Mouse (Mus musculus): ENCODE measurements around the gene Ssh1.

Ssh1 gene

DNA sequence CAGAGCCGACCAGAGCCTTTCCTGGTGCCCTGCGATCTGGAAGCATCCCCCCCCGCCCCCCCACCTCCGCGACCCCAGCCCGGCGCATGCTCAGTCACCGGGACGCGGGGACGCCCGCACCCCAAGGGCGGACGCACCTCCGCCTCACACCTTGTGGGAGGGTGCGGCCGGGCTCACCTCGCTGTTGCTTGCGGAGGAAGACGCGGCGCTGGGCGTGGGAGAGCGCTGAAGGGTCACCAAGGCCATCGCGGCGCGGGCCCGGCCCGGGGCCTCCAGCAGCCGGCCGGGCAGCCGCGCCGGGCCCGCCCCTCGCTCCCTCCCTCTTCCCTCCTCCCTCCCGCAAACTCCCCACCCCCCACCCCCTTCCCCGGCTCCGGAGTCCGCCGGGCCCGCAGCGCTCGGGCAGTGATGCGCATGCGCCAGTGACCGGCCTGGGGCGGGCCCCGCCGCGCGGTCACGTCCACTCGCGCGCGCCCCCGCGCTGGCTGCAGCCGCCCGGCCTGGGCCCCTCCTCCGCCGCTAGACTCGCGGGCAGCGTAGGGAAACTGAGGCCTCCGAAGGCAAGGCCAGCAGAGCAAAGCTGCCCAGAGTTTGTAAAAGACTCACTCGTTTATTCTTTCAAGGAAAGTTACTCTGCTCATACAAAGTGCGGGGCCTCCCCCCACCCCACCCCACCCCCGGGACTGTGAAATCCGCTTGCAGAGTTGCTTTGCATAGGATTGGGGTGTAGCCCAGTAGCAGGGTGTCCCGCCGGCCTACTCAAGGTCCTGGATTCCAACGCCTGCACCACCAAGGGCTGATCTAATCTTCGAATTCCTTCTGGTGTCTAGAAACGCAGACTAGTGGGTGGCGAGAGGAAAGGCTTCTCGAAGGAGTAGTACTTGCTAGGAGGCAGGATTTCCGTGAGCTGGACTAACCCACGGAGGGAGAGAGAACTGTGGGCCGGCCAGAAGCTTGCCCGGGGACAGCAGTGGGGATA lies at the start of gene Ssh1:
Gene Ssh1 (minus strand): TSS at position 408 of the 979 bp plus-strand sequence.
- peak; percentile 89 for DNase-seq (ENCODE audit: extremely low spot score, low spot score)

DNA sequence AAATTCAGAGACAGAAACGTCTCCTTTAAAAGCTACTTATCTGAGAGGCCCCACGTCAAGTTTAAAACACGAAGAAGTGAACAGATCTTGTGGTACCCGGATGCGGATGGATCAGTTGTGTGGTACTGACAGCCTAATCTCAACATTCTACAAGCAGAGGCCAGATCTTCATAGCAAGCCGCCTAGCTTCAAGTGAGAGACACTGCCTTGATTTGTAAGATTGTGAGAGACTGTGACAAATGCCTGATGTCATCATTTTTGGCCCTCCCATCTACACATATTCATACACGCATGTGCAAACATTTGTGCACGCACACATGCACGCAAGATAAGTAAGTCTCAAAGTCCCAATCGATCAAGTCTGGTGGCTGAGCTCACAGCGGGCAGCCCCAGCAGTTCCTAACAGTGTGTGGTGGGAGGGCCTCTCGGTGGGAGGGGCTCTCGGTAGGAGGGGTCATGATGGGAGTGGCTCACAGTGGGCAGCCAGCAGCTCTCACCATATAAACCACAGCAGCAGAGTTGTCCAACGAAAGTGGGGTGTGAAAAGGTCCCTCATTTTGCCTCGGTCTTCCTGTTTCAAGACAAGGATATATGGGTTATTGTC lies 47.7 kb upstream of the Ssh1 start:
- DNase-seq (ENCODE audit: extremely low spot score, low spot score) = peak; percentile 24

DNA sequence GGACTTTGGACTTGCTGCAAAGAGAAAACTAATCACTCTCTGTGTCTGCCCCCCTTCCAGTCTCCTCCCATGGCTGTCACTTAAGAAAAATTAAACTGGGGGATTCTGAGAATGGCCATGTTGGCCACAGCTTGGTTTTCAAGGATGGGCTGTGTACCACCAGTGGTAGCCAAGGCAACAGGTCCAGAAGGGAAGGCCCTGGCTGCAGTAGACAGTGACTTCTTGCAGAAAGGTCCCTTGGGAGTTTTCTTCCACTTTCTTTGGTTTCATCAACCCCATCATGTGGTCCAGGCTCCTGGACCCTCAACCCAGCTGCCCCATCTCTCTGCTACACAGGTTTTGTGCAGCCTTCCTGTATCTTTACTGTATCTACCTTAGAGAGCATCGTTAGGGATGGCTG lies 47.2 kb upstream of the Ssh1 start:
- DNase-seq (ENCODE audit: extremely low spot score, low spot score) = no peak

DNA sequence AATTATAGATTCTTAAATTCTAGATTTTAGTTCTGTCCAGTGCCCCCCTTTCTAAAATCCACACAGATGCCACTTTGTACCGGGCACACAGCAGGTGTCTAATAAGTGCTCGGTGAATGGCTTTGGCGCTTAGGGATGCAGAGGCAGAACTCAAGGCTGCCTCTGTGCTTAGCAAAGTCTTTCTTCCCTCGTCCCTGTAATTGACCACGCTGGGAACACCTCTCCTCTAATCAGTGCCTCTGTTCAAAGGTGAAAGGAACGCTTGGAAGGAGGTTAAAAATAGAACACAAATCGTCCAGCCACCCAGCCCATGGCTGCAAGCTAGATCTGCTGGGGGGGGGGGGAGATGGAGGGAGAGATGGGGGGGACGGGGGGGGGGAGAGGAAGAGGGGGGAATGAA lies 46.8 kb upstream of the Ssh1 start:
- DNase-seq (ENCODE audit: extremely low spot score, low spot score) = no peak

DNA sequence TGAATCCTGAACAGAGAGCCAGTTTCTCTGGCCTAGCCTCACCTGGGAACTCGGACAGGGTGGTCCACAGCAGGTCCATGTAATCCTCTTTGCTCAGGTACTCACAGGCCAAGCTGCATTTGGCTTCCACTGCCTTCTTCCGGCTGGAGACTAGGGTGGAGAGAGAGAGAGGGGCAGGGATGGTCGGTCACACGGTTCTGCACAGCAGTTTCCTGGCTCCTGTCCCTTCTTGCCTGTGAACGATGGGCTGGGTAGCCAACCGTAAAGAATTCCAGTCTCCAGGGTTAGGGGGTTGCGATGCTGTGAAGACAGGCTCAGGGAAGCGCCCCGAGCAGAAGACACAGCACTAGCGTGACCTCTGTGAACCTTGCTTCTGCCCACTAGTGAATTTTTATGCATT lies 41.4 kb upstream of the Ssh1 start:
- DNase-seq (ENCODE audit: extremely low spot score, low spot score) = no peak

DNA sequence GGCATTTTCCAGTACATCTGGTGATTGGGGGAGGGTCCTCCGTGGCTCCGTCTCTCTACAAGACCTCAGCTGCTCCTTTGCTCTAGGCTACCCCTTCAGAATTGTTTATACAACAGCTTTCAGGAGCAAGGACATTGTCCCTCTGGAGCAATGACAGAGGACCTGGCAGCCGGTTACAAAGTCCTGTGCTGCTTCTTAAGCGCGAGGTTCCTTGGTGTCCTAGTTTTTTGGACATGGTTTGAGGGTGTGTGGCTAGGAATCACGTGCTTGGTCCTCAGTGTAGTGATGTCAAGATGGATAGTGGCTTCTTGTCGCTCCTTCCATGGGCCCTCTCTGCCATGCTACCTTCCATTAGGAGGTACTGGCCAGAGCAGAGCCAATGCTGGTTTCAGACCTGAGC lies 40.7 kb upstream of the Ssh1 start:
- no peak for DNase-seq (ENCODE audit: extremely low spot score, low spot score)

DNA sequence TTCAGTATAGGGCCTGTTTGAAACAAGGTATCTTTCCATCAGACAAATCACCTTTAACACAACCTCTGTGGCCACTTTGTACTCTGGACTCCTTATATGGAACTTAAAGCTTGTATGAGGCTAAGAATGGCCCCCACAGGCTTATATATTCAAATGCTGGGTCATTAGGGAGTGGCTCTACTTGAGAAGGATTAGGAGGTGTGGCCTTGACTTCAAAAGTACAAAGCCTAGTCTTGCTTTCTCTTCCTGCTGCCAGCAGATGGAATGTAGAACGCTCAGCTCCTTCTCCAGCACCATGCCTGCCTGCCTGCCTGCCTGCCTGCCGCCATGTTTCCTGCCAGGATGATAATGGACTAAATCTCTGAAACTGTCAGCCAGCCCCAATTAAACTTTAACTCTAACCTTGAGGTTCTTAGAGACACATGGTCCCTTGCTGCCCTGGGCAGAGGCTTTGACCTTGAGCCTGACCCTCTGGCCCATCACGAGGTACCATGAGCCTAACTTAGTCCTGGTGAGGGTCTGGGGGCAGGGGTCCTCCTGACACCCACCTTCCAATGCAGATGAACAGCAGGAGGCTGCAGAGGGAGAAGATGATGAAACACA lies 38.6 kb upstream of the Ssh1 start:
- DNase-seq (ENCODE audit: extremely low spot score, low spot score) = no peak

DNA sequence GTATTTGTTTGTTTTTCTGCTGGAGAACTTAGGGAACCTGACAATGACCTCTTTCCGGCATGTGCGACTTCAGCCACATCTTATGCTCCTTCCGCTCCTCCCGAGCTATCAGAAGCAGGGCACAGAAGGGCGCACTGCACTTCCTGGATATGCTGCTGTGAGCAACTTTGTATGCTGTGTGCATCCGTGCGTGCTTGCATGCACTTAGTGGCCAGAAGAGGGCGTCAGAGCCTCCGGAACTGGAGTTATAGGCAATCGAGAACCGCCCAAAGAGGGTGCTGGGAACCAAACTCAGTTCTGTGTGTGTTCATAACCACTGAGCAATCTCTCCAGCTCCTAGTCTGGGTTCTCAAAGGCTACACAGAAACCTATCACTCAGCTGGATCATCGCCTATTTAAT lies 37.0 kb upstream of the Ssh1 start:
- DNase-seq (ENCODE audit: extremely low spot score, low spot score) = no peak

DNA sequence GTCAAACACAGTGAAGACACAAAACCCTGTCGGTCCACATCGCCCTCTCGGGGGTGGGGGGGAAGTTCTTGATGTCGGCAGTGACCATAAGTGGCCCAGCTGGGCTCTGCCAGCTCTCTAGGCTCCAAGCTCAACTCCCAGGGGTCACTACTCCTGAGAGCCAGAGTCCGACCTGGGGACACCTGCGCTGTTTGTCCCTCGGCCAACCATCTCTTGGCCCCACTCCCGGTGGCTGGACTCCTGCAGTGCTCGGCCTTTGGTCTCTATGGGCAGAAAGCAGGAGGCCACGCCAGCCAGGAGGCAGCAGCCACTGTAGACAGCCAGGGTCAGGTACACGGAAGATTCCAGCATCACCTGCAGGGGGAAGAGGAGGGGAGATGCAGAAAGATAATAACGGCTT lies 34.4 kb upstream of the Ssh1 start:
- no peak for DNase-seq (ENCODE audit: extremely low spot score, low spot score)

DNA sequence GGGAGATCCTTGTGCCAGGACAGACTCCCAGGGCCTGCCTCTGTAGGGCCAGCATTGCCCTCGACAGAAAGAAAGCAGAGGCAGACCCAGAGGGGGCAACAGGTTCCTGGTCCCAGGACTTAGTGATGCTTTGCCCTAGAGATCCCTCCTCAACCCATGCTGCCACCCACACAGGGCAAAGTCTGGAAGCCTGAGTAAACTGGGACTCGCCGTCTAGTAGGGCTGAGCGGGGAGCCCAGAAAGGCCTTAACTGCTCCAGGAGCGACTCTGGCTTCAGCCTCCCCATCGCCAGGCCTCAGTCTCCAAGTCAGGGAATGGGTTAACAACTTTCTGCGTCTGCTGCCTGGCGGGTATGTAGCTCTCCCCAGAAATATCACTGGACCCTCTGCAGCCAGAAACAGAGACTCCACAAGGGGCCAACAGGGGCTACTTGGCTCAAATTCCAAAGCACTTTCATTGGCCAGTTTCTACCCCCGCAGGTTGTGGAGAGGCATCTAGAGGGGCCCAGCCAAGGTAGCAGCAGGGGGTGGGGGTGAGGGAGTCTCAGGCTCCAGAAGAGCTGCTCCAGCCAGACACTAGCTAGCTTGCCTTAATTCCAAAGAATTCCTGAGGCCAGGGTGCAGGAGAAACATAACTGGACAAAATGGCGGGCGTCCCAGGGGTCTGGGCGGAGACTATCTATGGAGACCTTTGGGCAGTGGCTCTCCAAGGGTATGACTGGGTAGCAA lies 33.7 kb upstream of the Ssh1 start:
- DNase-seq (ENCODE audit: extremely low spot score, low spot score) = no peak

DNA sequence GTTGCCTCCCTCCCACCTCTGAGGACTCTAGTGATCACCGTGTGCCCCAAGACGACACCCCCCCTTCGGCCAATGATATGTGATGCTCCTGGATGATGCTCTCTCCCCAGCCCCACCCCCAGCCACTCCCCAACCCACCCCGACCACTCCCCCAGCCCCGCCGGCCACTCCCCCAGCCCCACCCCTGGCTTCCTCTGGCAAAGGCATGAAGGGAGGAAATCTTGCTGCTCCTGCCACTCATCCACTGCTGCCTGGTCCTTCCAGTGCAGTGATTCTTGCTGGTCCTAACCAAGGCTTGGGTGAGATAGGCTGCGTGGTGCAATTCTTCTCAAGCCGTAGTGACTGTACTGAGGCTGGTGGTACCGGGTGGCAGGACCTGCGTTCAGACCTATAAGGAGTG lies 31.2 kb upstream of the Ssh1 start:
- DNase-seq (ENCODE audit: extremely low spot score, low spot score) = peak; percentile 23

DNA sequence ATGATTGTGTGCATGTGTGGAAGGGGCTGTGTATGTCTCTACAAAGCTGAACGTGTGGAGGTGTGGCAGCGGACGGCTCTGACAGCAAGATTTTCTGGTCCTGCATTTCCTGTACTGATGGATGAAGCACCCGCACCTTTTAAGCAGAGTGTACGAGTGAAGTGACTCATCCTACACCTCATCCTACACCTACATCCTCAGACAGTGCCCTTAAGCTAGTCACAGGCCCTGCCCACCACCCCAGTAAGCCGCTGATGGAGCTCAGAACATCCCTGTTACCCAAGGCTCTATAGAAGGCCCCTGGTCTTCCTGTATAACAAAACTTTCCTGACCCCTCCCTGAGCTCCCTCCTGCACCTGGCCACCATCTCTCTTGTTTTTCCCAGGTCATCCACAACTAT lies 30.7 kb upstream of the Ssh1 start:
- no peak for DNase-seq (ENCODE audit: extremely low spot score, low spot score)

DNA sequence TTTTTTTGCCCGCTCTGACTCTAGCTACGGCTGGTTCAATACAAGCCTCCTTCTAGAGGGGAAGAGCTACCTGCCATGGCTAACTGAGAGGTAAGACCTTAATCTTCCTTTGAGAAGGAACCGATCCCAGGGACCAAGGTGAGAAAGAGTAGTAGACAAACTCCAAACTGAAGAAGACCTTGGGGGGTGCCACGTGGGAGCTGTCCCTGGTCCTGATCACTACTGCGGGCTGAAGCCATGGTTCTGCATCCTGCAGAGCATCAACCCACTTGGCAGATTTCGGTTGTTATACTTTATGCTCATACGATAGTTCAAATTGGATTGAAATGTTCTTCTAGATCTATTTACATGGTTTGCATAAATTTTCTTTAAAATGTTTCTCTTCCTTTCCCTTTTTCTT lies 21.4 kb upstream of the Ssh1 start:
- peak; percentile 32 for DNase-seq (ENCODE audit: extremely low spot score, low spot score)

DNA sequence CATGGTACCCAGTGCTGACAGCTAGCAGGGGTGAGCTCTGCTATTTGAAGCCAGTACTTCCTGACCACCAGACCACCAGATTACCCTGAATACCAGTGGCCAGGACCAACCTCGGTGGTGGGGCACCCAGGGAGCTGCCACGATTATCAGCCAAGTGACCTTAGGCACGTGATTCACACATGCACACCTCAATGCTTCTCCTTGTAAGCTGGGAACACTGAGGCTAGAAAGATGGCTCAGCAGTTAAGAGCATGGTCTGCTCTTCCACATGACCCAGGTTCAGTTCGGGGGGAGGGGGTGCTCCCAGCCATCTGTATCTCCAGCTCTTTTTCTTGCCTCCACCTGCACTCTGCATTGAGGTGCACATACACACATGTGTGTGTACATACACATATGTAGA lies 15.4 kb upstream of the Ssh1 start:
- DNase-seq (ENCODE audit: extremely low spot score, low spot score) = no peak

DNA sequence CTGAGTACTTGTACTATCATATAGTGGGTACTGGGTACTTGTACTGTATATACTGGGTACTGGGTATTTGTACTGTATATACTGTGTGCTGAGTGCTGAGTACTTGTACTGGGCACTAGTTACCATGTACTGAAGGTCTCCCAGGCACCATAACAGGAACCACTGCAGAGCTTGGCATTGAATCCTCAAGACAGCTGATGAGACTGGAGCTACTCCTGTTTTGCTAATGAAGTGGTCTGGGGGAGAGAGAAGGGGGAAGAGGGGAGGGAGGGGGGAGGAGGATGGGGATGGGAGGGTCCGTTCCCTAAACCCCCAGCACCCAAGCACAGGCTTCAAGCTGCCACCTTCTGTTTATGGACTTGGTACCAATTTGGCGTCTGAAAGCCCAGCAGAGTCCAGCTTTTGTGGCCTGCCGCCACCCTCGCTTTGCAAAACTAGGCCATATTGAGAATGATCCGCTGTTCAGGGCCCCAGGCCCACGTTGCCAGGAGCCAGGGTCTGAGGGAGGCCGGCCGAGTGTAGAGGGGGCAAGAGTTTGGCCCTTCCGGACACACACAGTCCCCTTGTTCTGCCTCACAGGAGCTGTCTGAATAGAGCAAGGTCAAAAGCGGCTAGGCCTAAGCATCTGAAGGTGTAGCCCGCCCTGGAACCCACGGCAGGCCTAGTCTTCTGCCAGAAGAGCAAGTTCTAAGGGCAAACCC lies 14.2 kb upstream of the Ssh1 start:
- no peak for DNase-seq (ENCODE audit: extremely low spot score, low spot score)

DNA sequence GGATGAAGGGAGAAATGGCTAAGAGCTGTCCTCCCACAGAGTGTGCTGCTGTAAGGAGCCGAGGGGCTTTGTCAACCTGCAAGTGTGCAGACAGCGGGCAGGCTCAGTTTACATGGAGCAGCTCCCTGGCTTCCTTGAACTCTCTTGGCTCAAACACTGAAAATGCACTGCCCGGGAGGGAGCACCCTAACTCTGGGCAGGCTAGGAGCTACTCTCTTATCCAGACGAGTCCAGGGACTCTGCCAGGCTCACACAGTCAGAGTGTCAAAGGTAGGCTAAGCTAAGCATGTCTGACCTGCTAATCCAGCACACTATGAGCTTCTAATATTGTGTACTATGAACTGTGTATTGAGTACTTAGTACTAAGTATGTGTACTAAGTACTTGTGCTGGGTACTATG lies 13.3 kb upstream of the Ssh1 start:
- DNase-seq (ENCODE audit: extremely low spot score, low spot score) = no peak

DNA sequence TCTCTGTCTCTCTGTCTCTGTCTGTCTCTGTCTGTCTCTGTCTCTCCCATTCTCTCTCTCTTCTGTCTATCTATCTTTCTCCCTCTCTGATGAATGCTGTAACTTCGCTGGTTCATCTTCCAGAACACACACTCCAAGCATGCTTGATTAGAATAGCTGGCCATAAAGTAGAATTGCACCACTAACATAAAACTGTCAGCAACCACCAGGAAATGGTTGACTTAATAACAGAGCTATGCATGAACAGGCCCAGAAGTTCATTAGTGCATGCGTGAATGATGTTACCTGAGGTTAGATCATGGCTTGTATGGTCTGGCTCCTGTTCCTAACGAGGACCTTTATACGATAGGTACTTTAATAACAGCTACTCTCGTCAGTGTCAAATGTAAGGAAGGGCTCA lies 11.4 kb upstream of the Ssh1 start:
- DNase-seq (ENCODE audit: extremely low spot score, low spot score) = no peak

DNA sequence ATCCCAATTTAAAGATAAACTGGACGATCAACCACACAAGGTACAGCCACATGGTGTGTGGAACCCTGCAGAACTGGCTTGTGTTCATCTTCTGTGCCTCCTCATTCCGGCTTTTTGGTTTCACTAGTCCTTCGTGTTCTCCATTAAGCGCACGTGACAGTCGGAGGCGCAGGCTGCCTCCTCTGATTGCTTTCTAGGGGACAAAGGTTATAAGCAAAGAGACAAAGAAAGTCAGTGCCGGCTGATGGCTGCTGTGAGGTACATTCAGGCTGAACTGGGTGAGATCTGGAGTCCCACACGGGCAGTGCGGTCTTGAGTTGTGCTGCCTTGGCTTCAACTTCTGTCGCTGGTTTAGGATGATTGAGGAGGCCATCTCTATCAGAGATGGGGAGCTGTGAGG lies 10.9 kb upstream of the Ssh1 start:
- DNase-seq (ENCODE audit: extremely low spot score, low spot score) = no peak

DNA sequence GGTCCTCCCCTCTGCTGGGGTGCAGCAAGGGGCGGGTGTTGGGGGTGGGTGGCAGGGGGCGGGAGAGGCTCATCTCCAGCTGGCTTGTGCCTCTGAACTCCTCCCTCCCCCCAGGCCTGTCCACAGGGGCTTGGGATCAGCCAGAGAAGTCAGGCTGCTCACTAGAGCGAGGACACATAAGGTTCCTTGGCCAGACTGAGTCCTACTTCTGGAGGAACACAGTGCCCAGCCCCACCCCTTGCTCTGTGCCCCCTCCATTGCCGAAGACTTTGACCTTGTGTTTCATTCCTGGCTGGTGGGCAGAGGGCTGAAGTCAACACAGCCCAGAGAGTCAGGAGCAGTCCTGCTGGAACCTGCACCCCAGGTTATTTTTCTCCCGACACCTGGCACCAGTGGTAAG lies 9.8 kb upstream of the Ssh1 start, which contains the start of gene Dao:
Gene Dao (plus strand): TSS at position 162 of the 400 bp plus-strand sequence.
- no peak for DNase-seq (ENCODE audit: extremely low spot score, low spot score)

DNA sequence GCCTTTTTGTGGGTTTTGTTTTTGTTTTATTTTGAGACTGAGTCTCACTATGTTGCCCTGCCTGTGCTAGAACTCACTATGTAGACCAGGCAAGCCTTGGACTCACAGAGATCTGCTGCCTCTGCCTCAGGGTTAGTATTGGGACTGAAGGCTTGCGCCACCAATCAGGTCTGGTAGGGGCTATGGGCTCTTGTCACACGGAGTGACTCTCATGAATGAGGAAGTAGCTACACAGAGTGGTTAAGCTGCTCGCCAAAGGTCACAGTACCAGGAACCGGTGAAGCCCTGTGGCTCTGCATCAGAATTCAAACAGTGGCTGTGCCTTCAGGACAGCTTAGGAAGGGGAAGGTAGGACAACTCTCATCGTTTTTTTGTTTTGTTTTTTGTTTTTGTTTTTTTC lies 5.7 kb upstream of the Ssh1 start:
- DNase-seq (ENCODE audit: extremely low spot score, low spot score) = no peak

DNA sequence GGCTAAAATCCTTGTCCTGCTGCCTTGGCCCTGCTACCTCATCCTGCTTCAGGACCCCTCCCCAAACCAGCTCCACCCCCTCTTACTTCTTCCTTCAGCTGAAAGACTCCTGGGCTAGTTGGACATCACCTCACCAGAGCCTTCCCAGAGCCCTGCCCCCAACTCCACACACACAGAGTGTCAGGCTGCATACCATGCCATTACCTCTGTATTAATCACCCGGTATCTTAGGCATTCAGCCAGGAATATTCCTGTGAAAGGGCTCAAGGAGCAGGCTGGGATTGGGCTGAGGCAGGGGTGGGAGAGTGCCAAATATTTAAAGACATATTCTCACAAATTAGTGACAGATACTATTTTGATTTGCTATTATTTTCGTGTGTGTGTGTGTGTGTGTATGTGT lies 2.8 kb upstream of the Ssh1 start:
- DNase-seq (ENCODE audit: extremely low spot score, low spot score) = no peak
